Mouse (Mus musculus): Measurements from ENCODE around the gene Zfyve28.

Gene Zfyve28

DNA sequence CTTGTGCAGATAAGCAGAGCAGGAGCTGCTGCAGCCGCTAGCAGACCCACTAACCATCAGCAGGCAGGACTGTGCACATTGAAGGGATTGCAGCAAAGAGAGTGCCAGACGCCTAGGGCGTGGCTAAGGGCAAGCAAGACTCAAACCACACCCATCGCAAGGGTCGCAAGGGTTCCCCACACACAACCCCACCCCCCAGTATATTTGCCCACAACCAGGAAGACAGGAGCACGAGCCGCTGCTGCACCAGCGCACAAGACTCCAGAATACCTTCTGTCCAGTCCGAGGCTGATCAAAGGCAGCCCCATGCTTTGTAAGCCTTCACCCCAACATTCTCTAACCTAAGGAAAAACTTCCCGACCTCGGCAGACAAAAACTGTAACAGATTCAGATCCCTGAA is 1.7 kb downstream of the Zfyve28 start:
- DNase-seq (ENCODE audit: low read depth), result no peak

- DNase-seq (ENCODE audit: low read depth), result no peak
Observed at GRCm38 (mm10) chr5:34285285-34285684, 3.0 kb downstream of the Zfyve28 start.

GRCm38 (mm10) chr5:34284156-34284750 is 4.0 kb downstream of the Zfyve28 start:
- DNase-seq (ENCODE audit: low read depth), result peak; percentile 21

DNA sequence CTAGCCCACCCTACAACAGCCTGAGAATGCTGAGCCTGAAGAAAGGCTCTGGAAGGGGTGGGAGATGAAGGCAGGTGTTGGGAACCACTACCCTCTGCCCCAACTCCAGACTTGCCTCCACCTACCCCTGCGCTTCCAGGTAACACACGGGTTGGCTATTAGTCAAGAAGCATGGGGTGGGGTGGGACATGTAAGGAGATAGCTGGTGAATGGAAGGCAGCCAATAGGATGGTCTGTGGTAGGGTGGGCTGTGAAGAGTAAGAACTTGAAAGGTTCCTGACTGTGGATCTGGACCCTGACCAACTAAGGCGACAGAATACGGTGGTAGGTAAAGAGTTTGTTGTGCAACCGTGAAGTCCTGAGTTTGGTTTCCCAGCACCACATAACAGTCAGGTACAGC is 4.9 kb downstream of the Zfyve28 start:
- DNase-seq (ENCODE audit: low read depth), result no peak

- no peak for DNase-seq (ENCODE audit: low read depth)
Observed at GRCm38 (mm10) chr5:34280976-34281375, 7.3 kb downstream of the Zfyve28 start.

DNA sequence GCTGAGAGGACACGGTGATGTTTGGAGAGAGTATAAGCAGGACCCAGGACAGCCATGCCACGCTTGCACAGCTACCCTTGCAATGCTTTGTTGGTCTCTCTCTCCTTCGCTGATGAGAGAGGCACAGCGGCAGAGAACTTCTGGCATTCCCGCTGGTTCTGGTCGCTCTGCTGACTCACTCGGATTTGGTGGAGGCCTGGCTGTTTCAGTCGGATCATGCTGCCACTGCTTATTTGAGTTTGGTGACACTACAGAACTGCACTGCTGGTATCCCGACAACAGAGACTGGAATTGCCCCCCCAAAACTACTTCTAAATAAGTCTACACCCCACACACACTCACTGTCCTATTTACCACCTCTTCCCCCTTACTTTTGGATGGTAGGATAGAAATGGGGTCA is 9.0 kb downstream of the Zfyve28 start:
- no peak for DNase-seq (ENCODE audit: low read depth)

GRCm38 (mm10) chr5:34278058-34278457 is 10.2 kb downstream of the Zfyve28 start:
- no peak for DNase-seq (ENCODE audit: low read depth)

- DNase-seq (ENCODE audit: low read depth), result no peak
Observed at GRCm38 (mm10) chr5:34276746-34277145, 11.5 kb downstream of the Zfyve28 start.

GRCm38 (mm10) chr5:34276191-34276590 is 12.1 kb downstream of the Zfyve28 start:
- DNase-seq (ENCODE audit: low read depth), result no peak

GRCm38 (mm10) chr5:34274676-34275293 is 13.5 kb downstream of the Zfyve28 start:
- no peak for DNase-seq (ENCODE audit: low read depth)

GRCm38 (mm10) chr5:34274268-34274667 is 14.0 kb downstream of the Zfyve28 start:
- no peak for DNase-seq (ENCODE audit: low read depth)

DNA sequence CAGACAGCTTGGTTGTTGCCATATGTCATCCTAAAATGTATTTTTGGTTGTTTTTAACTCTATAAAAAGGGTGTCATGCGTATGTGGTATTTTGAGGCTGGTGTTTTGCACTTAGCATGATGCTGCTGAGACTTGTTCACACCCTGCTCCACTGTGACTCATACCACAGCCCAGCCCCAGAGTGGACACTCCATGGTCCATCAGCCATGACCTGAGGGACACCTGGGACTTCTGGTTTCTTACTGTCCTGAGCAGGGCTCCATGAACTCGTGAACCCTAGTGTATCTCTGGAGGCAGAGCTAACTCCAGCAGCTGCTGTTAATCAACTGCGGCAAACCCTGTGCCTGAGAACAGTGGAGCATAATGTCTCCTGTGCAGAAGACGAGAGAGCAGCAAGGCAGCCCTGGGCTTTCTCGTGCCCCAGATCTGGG is 15.0 kb downstream of the Zfyve28 start:
- DNase-seq (ENCODE audit: low read depth), result no peak

DNA sequence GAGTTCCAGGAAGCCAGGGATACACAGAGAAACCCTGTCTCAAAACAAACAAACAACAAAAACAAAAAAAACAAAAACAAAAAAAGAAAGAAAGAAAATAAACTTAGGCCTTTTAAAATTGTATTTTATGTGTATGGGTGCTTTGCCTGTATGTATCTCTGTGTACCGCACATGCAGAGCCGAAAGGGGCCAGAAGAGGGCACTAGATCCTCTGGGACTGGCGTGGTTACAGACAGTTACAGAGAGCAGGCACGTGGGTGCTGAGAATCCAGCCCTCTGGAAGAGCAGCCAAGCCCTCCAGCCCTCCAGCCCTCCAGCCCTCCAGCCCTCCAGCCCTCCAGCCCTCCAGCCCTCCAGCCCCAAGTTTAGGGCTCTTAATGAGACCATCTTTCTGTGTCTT is 16.5 kb downstream of the Zfyve28 start:
- DNase-seq (ENCODE audit: low read depth), result peak; percentile 66

DNA sequence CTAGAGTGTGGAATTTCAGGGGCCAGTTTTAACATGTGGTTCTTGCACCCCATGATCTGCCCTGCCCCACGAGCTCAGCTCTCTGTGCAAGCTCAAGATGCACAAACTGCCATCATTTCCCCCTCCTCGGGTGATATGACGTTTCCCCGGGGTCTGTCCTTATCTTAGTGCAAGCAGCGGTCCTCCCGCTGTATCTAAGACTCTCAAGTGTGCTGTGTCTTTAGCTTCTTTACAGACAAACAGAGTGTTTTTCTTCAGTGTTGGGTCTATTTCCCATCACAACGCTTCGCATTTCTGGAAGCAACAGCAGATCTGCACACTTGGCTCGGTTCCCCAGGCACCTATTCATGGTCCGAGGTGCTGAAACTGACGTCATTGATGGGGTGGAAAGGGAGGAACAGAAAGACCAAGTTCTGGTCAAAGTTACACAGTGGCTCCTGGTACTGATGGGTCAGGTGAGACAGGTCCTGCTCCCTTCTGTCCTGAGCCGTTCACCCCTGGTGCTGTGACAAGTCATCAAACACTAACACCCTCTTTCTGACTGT is 18.3 kb downstream of the Zfyve28 start:
- DNase-seq (ENCODE audit: low read depth), result peak; percentile 42

GRCm38 (mm10) chr5:34269197-34269920 is 18.9 kb downstream of the Zfyve28 start:
- DNase-seq (ENCODE audit: low read depth), result no peak

DNA sequence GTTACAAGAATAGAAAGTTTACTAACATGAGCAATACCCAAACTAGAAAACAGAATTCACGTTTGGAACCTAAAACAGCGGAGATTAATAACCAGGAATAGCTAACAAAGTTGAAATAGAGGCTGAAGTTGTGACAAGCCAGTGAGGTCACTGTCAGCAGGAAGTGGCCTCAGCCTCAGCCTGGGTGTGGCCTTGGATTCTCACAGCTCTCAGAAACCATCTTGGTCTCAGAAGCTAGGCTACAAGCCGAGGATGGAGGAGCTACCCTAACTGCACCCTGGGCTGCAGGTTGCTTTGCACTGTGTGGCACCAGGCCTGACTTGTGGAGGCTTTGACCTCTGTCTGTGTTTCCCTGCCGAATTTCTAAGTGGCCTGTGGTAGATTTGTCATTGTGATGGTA is 22.2 kb downstream of the Zfyve28 start:
- no peak for DNase-seq (ENCODE audit: low read depth)

GRCm38 (mm10) chr5:34259172-34259816 is 29.0 kb downstream of the Zfyve28 start:
- no peak for DNase-seq (ENCODE audit: low read depth)

- DNase-seq (ENCODE audit: low read depth), result peak; percentile 35
Observed at GRCm38 (mm10) chr5:34255189-34255588, 33.1 kb downstream of the Zfyve28 start.

DNA sequence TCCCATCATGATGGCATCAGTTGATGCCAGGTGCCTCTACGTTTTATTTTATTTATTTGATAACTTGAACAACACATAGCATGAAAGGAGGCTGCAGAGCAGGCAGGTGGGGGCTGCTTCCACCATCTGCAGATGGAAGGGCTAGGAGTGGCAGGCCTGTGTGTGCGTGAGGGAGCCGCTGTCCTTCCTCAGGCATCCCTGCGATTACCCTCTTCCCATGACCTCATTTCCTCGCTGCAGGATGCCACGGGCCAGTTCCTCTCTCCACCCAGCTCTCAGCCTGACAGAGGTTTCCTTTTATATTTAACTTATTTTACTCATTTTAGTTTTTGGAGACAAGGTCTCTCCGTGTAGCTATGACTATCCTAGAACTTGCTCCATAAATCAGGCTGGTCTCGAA is 33.9 kb downstream of the Zfyve28 start:
- no peak for DNase-seq (ENCODE audit: low read depth)

- DNase-seq (ENCODE audit: low read depth), result no peak
Observed at GRCm38 (mm10) chr5:34252967-34253519, 35.2 kb downstream of the Zfyve28 start.

DNA sequence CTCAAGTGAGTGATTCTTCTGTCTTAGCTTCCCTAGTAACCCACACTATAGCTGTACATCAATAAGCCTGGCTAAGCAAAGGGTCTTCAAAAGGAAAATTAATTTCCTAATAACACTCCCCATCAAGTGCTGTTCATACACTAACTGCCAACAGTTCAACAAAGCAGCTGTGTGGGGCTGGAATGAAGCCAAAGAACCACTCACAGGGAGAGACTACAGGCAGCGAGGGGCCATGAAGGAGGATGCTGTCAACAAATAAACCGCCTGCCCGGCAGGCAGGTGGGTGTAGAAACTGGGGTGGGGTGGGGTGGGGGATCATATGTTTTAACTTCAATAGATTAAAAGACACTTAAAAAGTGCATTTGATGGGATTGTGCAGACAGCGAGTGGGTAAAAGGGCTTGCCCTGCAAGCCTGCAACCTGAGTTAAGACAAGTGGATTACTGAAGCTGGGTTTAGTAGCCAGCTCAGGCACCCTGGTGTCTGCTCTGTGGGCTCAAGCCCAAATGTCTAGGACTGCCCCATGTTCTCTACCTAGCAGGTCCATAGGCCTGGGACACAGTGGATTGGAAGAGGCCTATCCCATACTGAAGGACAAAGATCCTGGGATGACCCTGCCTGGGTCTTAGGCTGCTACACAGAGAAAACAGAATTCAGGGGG is 35.8 kb downstream of the Zfyve28 start:
- peak; percentile 60 for DNase-seq (ENCODE audit: low read depth)

- DNase-seq (ENCODE audit: low read depth), result no peak
Observed at GRCm38 (mm10) chr5:34251794-34252193, 36.5 kb downstream of the Zfyve28 start.
